ENCODE assay signal across 12 mouse cellular contexts in the genomic region with DNA sequence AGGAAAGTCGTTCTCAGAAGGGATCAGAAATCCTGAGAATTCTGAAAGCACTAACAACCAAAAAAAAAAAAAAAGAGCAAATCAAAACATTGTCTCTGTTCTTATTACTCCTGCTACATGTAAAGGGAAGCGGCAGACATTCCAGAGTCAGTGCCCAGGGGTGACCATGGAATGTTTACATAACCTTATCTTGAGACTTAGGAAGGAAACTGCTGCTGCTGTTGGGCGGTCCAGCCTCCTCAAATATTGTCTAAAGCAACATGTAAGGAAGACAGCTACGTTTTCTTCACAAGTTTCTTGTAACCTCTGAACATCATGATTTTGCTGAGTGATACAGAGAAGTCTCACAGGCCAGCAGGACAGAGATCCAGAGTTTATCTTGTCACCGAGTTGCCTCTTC. TPM values are rescaled to one million over a fixed set of nuclear protein-coding genes. Genes with fewer than 3 reads are reported as not detected.
DNase-seq lines count a peak whose midpoint lies in the region; ATAC-seq and TF ChIP-seq lines count a peak whose summit lies in the region.
"Had no signal": no experiment of that assay in that cellular context is flagged by ENCODE, and none has a peak within 500 bp of the region (broad histone marks: within the 10 kb centered on the region; RNA-seq: fewer than 3 reads in every experiment).

No protein-coding gene starts in this region.

- H3K9ac ChIP-seq in heart, postnatal 0 days (replicated peaks; ENCODE audit: low read depth, low read length): no peak overlapping the region

- no peaks in the 10 kb centered on the region for H3K9me3 ChIP-seq in heart, postnatal 0 days (replicated peaks; ENCODE audit: control insufficient read depth, low read length)

- H3K27ac ChIP-seq in heart, postnatal 0 days (ENCODE audit: low read depth): no peak overlapping the region
- H3K27ac ChIP-seq: macrophage had no signal

- no peak overlapping the region for H3K4me3 ChIP-seq in heart, postnatal 0 days (ENCODE audit: low read depth, low read length)

- TF ChIP-seq EP300 in heart, postnatal 0 days (IDR thresholded peaks at IDR 0.05; ENCODE audit: low read depth): peak; percentile 59; the same call in 1 of the 2 replicates

- WGBS in heart, postnatal 0 days: 19% methylated on average over 5 of the region's 5 CpGs

- peak; percentile 54 for DNase-seq in A20 (ENCODE audit: low read depth, low spot score)
- DNase-seq in embryo, embryonic 10 days (ENCODE audit: low spot score): peak; percentile 73
- DNase-seq in heart, postnatal 0 days (ENCODE audit: low spot score): peak; percentile 62
- DNase-seq in kidney, postnatal 4 days: peak; percentile 32 to 34
- no peak for DNase-seq in cerebellum, adult 11-12 months
- no peak for DNase-seq in layer of hippocampus, postnatal 36 days
- DNase-seq in right cerebral cortex, postnatal 36 days (ENCODE audit: low spot score in 2 of 2): no peak
- DNase-seq: cerebellum, adult 8-10 months; thymus, postnatal 25 days had no signal

- peak; percentile 66 for ATAC-seq in heart, postnatal 0 days (ENCODE audit: insufficient read depth, low read depth)
- no peak for ATAC-seq in frontal cortex, adult (ENCODE audit: low TSS enrichment)

- no peaks in the 10 kb centered on the region for H3K27me3 ChIP-seq in heart, postnatal 0 days (ENCODE audit: control insufficient read depth, insufficient read depth, low read length)

- peak overlapping the region; percentile 36; the same call in 1 of the 2 replicates for H3K4me2 ChIP-seq in heart, postnatal 0 days (ENCODE audit: low read depth, low read length)

- no peaks in the 10 kb centered on the region for H3K36me3 ChIP-seq in heart, postnatal 0 days (replicated peaks; ENCODE audit: control insufficient read depth, insufficient read depth, low read length)

- no peak for TF ChIP-seq CTCF in heart, postnatal 0 days (IDR thresholded peaks at IDR 0.05; ENCODE audit: low read depth)

- H3K4me1 ChIP-seq in heart, postnatal 0 days (ENCODE audit: control insufficient read depth, insufficient read depth): peaks cover 11% of the 10 kb centered on the region; the same call in 1 of the 2 replicates

RNA-seq across cellular contexts. Expression of gene Dennd5b, which starts 8.0 kb away (rescaled TPM):
- total RNA-seq in heart, postnatal 0 days (2014; rRNA removed; ENCODE audit: low replicate concordance): 25.5 and 29.1 TPM in 2 replicates
- polyA plus RNA-seq in heart, postnatal 0 days (2015; fragmentation: Nextera tagmentation; extraction: Ambion mirVana): 5.4 and 5.6 TPM in 2 replicates
- 10 to 100 TPM; 47.8 to 49.5 TPM for total RNA-seq in layer of hippocampus, postnatal 36 days (2021)

RNA-seq across cellular contexts. Expression of gene Gm10203, which starts 36.5 kb away (rescaled TPM):
- not detected in 2 replicates for total RNA-seq in heart, postnatal 0 days (2014; rRNA removed; ENCODE audit: low replicate concordance)
- not detected in 2 replicates for polyA plus RNA-seq in heart, postnatal 0 days (2015; fragmentation: Nextera tagmentation; extraction: Ambion mirVana)
- total RNA-seq in layer of hippocampus, postnatal 36 days (2021): not detected
- total RNA-seq: layer of hippocampus, postnatal 14 days had no signal
- polyA plus RNA-seq: macrophage had no signal

RNA-seq across cellular contexts. Expression of gene Etfbkmt, which starts 46.2 kb away (rescaled TPM):
- 21.8 and 31.7 TPM in 2 replicates for total RNA-seq in heart, postnatal 0 days (2014; rRNA removed; ENCODE audit: low replicate concordance)
- polyA plus RNA-seq in heart, postnatal 0 days (2015; fragmentation: Nextera tagmentation; extraction: Ambion mirVana): 19.9 and 22.4 TPM in 2 replicates
- 1 to 10 TPM; 4.1 to 5.0 TPM for total RNA-seq in layer of hippocampus, postnatal 36 days (2021)

Comparison
In these comparisons a context has a peak if more than half of its experiments do, and no peak if none do; other contexts are left out.
1. DNase-seq: peak in A20 (single experiment), embryo, embryonic 10 days (single experiment), heart, postnatal 0 days (single experiment) and kidney, postnatal 4 days (2 of 2); none in cerebellum, adult 11-12 months (single experiment), layer of hippocampus, postnatal 36 days (0 of 2) and right cerebral cortex, postnatal 36 days (0 of 2).